Mouse (Mus musculus) brain, embryonic 18.5 days (tissue): ENCODE data around the gene Slc16a9.
A peak's percentile ranks its signal among the peaks of the same experiment; 100 is the strongest.

Experiments used
- DNase-seq: peaks from one replicate; pipeline ENCODE4 v3.0.0-alpha.2; 2012; ENCODE audit warnings: low read depth, low spot score

Gene Slc16a9

DNA sequence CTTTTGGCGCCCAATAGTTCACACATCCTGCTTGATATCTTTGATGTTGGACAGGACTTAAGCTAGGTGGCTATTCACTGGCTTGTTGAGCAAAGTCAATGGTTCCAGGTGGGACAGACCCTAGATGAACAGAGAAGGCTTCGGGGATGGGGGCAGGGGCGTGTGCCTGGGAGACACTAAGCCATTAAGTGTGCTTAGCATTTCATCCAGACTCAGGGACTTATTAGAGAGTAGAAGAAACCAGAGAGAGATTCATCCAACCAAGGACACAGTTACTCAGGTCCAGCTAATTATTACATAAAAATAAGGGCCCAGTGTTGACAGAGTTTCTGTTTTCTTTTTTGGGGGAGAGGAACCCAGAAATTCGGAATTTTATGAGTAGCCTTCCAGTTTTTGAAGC, 5.5 kb downstream of the Slc16a9 start:
- DNase-seq: no peak

DNA sequence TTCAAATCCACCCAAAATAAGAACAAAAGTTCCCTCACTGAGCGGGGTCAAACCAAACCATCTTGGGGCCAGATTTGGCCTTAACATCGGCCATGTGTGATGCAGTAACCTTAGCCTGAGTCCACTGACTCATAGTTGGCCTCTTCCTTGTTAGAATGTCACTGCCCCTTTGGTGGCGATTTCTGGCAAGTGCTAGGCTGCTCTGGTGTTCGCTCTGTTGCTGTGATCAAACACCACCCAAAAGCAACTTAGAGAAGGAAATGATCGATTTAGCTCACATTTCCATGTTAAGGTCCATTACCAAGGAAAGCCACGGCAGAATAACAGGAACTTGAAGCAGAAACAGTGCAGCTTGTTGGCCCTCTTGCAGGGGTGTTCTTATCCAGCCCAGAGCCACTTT, 5.9 kb downstream of the Slc16a9 start:
- no peak for DNase-seq

DNA sequence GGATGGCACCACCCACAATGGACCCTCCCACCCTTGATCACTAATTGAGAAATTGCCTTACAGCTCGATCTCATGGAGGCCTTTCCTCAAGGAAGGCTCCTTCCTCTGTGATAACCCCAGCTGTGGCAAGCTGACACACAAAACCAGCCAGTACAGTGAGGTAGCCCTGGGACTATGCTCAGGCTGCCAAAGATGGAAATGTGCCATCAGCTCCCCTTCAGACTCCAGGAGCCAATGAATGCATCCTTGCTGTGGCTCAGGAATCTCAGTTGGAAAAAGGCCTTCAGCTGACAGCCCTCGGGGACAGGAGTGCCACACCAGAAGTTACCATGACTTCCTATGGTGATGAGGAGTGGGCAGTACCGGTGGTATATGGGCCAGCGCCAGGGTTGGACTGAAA, 9.8 kb downstream of the Slc16a9 start:
- DNase-seq: no peak

DNA sequence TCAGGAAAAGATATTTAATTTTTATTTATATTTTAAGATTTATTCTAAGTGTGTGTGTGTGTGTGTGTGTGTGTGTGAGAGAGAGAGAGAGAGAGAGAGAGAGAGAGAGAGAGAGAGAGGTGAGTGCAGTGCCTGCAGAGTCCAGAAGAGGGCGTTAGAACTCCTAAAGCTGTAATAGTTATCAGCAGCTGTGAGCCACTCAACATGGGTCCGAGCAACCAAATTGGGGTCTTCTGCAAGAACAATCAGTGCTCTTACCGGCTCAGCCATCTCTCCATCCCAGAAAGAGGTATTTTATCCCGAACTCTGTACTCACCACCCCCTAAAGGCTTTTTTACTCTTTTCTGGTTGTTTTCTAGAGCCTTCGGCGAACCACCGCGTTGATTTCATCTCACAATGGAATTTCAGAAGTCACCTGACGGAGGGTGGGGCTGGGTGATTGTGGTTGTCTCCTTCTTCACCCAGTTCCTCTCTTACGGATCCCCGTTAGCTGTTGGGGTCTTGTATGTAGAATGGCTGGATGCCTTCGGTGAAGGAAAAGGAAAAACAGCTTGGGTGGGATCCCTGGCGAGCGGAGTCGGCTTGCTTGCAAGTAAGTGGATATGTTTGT, 10.8 kb downstream of the Slc16a9 start:
- no peak for DNase-seq

DNA sequence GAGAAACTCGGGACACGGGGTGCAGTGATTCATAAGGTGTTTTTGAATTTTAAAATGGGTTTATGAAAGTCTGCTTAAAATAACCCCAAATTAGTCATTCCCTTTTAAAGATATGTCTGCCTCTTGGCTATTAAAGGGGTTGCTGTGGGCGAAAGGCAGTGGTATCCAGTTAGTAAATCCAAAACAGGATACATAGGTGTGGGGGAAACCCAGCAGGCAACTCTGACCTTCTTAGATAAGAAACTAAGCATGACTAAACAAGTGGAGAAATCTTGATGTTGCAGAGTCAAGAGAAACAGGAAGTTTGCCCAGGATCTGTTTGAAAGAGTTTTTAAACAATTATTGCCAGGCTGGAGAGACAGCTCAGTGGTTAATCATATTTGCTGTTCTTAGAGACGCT, 12.1 kb downstream of the Slc16a9 start:
- no peak for DNase-seq

GRCm38 (mm10) chr10:70260904-70261303, 16.0 kb downstream of the Slc16a9 start:
- DNase-seq: no peak

DNA sequence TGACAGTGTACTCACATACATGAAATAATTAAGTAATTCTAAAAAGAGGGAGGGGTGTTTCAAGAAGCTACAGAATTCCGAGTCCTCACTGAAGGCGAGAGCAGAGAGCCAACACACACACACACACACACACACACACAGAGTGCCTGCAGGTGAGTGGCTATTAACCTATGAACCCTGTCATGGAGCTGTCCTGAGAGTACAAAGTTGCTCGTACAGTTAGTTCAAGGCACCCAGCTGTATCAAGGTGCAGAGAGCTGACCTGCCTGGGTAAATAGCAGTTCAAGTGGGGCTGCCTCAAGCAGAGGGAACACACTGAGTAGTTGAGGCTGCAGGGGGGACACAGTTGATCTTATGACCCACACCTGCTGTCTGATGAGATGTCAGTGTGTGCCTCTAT, 17.2 kb downstream of the Slc16a9 start:
- DNase-seq: no peak

GRCm38 (mm10) chr10:70263681-70264189, 18.8 kb downstream of the Slc16a9 start:
- no peak for DNase-seq

- DNase-seq: no peak
Measured at GRCm38 (mm10) chr10:70264337-70265036, 19.6 kb downstream of the Slc16a9 start.

DNA sequence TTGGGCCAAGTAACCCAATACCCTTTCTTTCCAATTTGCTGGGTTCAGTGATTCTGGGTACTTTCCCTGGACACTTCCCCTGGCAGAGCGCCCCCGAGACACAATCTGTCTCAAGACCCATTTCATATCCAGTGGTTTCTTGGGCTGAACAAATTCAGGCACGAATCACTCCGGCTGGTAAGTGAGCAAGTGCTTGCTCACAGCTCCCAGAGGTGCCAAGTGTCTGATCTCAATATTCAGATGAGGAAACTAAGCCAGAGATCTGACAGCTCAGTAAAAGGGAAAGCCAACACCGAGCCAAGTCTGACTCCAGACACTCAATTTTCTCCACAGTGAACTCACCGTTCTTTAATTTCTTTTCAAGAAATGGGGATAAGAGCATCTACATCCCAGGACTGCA, 21.6 kb downstream of the Slc16a9 start:
- DNase-seq: no peak

- DNase-seq: no peak
Measured at GRCm38 (mm10) chr10:70268581-70269446, 23.9 kb downstream of the Slc16a9 start.

DNA sequence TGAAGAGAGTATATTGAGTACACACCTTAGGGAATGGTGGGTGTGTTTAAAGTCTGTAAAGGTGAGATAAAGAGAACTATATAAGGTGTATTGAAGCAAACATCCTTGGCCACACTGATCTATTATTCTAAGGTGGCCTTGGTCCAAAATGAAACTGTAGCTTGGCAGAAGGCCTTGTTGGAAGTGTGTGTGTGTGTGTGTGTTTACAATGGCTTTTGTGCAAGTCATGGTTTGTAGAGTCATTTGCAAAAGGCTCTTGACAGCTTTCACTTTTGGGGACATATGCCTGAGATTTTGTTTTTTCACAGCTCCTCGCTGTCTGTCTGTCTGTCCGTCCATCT, 24.5 kb downstream of the Slc16a9 start:
- DNase-seq: no peak

- DNase-seq: no peak
Measured at GRCm38 (mm10) chr10:70276678-70277077, 31.8 kb downstream of the Slc16a9 start.

- no peak for DNase-seq
Measured at GRCm38 (mm10) chr10:70279349-70279748, 34.4 kb downstream of the Slc16a9 start.

DNA sequence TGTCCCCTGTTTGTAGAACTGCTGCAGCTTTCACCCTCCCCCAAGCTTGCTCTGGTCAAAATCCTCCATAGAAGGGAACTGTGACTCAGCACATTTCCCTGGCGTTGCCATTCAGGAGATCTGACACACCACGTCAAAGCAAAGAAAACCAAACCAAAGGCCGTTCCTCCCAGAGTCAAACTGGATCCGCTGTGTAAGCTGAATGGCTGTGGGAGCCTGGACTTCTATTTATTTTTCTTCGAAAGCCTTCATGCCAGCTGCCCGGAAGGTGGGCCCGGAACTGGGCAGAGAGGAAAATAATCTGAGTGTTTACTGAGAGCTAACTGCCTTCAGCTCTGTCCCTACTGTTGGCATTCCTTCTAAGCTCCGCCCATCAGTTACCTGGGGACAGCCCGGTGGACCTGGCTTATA, 42.9 kb downstream of the Slc16a9 start:
- DNase-seq: no peak

- DNase-seq: no peak
Measured at GRCm38 (mm10) chr10:70288406-70289327, 43.8 kb downstream of the Slc16a9 start.

GRCm38 (mm10) chr10:70292014-70292413, 47.1 kb downstream of the Slc16a9 start:
- DNase-seq: no peak

- no peak for DNase-seq
Measured at GRCm38 (mm10) chr10:70294094-70294493, 49.2 kb downstream of the Slc16a9 start.

DNA sequence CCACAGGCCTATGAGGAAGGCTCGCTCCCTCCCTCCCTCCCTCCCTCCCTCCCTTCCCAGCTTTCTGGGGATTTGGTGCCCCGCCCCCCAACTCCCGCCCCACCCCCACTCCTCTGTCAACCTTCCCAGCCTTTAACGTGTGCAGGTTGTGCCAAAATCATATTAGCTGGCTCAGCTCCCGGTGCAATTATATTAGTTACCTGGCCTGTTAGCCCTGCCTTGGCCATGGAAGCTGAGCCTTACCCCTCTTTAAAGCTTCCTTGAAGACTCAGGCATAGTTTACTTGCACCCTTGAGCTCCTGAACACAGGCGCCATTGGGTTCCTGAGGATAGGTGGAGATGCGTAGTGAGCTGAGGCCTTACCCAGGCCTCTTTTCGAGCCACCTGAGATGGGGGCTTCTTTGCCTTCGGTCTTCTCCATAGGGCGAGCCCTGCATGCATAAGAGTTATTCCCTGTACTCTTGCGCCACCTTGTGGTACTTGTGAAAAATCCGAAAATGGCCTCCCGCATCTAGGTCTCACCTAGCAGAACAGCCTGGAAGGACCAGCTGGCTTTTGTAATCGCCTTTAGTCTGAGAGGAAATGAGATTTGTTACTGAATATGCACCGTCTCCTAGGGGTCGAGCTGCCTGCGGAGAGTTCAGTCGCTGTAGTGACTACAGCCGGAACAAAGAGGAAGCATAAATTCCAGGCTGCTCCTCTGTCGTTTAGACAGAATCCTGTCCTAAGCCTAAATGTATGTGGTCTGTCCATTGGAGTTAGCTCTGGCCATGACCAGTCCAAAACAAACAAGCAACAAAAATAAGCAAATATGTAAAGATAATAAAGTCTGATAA, 51.8 kb downstream of the Slc16a9 start:
- DNase-seq: peak; percentile 74

- DNase-seq: no peak
Measured at GRCm38 (mm10) chr10:70299118-70299517, 54.2 kb downstream of the Slc16a9 start.

- no peak for DNase-seq
Measured at GRCm38 (mm10) chr10:70299653-70300052, 54.8 kb downstream of the Slc16a9 start.
